Mouse (Mus musculus) thymus, adult 18-20 months (tissue): ENCODE results near the gene Ctns.

Source experiments
- DNase-seq, 2 experiments: peaks; one replicate each; pipeline ENCODE4 v3.0.0; 2022; ENCODE audit warnings: mixed read lengths in 2 of 2

Gene Ctns

DNA sequence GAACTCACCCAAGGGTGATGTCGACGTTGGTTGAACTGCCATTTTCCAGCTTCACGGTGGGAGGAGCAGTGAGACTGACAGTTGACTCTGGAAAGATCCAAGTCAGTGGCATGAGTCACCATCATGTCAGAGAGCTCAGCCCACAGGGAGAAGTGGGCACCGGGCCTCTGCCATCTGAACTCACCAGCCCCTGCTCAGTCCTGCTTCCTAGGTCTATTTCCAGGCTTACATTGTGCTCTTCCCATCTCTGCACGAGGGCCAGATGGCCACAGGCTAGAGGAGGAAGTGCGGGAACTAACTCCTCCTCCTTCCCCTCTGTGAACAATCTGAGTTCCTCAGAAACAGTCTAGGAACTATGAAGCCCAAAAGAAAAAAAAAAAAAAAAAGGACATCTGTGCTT is 5.8 kb downstream of the Ctns start:
- no peak for DNase-seq

DNA sequence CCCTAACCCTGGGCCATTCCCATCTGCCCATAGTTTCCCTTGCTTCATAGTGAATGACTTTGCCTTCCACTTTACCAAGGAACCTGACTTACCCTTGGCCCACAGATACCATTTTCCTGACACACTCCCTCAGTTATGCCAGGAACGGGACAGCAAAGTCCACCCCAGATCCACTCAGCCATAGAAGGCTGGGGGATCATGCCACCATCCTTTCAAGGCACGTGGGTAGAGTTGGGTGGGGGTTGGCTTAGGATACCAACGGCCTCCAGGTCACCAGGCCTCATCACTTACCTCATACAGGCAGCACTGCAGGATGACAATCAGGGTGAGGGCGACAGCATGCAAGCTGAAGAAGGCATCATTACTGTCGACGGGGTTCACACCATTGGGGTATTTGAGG is 11.6 kb downstream of the Ctns start:
- DNase-seq = no peak

DNA sequence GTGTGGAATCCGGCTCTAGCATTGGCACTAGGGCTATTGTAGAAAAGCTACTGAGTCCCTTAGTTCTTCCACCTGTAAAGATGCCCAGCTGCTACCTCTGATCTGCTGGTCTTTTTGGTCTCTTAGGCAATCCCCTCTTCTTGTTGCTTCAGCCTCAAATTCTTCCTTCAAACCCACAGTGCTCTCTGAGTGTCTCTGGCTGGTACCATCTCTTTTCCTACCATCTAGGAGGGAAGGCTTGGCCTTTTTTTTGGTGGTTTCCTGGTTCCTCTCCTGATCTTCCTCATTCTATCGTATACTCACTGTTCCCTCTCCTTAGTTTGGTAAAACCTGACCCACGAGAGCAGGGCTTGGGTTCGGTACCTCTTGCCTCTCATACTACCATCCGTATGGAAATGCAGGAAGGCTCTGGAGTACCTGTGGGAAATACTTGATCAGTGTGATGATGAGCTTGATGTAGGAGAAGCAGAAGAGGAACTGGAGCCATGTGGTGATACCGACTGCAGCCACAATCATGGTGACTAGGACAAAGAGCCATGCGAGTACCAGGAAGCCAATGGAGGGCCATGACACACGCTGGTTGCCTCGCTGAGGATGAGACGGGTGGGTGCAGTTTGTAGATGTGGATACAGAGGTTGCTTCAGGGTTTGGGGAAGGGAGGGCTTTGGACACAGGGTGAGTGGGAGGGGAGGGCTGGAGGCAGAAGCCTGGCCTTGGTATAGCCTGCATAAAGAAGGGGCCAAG is 12.8 kb downstream of the Ctns start:
- DNase-seq = no peak

DNA sequence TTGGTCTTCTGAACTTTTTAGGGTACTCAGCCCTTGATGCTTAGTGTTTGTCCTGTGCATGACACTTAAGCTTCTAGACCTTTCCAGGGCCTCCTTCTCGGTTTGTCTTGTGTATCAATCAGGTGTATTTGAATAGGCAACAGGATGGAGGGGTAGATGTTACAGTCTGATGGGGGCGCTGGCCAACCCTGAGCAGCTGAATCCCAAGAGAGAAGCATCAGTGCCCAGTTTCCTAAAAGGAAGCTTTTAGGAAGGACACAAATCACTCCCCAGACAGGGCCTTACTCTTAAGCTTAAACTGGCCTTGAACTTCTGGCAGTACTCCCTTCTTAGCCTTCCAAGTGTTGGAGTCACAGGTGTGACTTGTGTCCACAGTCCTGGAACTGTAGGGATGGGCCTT is 20.9 kb downstream of the Ctns start:
- DNase-seq = no peak

DNA sequence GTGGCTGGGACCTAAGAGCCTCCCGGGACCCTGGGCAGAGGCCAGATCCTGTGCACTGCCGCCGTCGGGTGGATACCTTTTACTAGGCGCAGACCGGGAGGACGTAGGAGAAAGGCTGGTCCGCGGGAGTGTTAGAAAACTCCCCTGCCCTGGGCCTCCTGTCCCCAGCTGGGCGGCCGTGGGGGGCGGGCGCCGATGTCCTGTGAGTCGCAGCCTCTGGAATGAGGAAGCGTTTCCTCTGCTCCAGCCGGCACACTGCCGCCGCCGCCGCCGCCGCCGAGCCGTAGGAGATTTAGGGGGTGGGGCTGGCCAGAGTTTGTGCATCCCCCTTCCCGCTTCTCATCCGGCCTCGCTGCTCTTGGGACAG is 21.4 kb downstream of the Ctns start:
- DNase-seq = peak; percentile 49 to 51

DNA sequence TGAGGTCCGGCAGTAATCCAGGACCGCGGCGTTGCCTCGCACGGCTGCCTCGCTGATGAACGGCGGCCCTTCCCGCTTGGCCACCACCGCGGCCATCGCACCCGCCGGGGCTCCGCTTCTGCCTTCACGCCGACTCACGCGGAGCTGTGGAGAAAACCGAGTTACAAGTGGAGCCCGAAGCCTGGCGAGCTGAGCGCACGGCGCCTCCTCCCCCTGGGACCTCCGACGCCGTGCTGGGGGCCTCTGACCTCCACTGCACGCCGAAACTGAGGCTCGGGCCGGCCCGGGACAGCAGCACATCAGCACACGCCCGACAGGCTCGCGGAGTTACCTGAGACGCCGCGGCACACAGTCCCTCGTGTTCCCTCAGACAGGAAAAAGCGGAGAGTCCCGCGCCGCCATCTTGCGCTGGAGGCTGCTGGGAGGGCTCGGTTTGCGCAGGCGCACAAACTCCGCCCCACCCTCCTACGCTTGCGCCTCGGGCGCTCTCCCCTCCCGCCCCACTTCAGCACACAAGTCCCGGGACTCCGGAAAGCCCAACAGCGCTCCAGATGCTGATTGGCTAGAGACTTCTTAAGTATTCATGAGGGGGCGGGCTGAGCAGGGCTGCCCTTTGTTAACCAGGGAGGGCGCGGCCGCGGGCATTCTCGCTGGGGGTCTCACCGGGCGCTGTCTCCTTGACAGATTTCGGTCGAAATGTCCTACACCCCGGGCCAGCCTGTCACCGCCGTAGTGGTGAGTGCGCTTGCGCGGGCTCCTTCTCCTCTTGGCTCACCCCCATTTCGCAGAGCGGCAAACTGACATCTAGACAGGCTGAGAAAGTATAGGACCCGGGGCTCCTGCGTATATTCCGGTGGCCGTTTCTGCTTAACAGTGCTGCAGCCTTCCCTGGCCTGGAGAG is 22.0 kb downstream of the Ctns start, which contains the start of the genes Emc6 and Tax1bp3:
Gene Emc6 (minus strand): TSS at position 430 of the 901 bp plus-strand sequence.
Gene Tax1bp3 (plus strand): TSS at position 476 of the 901 bp plus-strand sequence.
- DNase-seq = peak; percentile 95 to 96

DNA sequence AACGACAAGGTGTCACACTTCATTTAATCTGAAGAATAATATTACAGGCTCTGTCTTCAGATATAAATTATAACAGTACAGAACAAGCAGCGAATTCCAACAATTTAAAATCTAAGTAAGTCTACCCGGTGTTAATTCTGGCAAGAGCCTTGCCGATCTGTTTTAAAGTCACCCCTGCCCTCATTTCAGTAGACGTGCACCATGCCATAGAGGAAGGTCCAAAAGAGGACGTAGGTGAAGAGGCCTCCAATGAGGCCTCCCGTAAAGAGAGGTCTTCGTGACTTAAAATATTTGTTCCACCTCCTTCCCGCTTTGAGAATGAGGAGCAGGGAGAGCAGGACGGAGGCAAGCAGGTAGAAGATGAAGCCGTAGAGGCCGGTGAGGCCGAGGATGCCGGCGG is 22.7 kb downstream of the Ctns start:
- DNase-seq = no peak

DNA sequence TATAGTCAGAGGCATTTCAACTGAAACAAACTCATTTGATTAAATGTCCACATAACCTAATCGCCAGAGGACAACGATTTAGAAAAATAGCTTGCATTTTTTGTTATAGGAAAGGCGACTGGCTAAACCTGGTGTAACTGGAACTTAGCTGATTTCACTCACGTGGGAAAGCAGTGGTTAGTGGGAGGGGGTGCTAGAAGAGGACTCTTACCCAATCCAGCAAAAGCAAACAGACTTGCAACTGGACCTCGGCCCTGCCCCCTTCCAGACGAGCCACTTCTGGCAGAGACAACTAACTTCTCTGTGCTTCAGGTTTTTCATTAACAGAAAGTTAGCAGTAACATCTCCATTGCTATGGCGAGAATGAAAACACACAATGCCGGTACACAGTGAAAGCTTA is 23.2 kb downstream of the Ctns start:
- DNase-seq = no peak

DNA sequence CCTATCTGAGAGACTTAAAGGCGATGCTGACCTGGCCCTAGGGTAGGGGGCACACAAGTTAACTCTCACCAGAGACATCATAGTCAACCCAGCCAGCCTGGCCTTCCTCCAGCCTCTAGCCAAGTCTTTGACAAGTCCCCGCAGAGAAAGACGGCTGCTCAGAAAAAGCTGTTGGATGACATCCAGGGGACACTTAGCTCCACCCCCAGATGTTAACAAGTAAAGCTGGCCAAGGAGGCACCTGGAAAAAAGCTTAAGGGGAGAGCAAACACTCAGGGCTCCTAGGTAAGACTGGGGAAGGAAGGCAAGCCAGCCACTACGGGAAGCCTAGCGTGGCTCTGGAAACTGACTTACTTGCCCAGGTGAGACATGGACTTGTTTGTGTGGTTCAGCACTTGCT is 26.7 kb downstream of the Ctns start:
- no peak for DNase-seq

DNA sequence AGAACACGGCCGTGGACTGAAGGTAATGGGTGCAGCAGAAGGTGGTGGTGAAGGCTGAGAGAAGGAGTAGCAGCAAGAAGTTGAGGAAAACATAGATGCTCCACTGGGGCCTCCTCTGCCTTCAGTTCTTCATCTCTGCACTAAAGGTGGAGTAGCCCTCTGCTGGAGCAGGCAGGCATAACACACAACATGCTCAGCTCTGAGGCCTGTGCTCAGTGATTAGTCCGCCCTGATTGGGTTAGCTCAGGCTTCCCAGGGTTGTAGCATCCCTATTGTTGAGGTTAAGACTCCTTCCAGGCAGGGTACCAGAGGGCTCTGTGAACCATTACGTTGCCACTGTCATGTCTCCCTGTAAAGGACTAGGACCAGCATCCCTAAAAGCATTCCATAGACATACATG is 29.6 kb downstream of the Ctns start:
- peak in 1 of 2 experiments; percentile 24 for DNase-seq

DNA sequence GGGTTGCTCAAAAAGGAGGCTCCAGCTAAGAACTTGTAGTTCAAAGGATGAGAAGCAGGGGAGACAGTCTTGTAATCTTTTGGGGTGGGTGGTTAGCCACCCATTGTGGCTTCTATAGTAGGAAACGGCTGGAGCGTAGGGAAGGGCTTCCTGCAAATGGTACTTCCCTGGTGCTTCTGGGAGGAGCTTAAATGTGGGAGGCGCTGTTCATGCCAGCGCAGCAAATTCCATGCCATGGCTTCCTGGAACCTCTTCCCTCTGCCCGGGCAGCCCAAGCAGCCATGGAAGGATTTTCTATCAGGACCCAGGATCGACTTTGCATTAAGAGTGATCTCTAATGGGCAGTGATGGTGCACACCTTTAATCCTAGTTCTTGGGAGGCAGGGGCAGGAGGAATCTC is 30.3 kb downstream of the Ctns start:
- DNase-seq = no peak

DNA sequence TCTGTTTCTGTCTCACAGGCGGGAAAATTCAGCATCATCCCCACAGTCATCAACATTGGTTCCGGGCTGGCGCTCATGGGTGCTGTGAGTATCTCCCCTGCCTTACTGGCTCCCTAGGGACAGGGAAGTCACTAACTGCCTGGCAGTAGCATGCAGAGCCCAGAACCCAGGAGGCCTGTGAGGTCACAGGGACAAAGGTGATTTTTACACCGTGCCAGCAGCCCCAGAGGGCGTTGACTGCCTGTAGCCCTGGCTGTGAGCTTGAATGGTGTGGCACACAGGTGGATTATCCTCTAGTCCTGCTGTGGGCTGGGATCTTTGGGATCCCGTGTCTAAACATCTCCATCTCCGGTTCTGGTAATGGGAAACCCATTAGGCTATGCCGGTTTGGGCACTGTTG is 30.8 kb downstream of the Ctns start:
- no peak for DNase-seq

DNA sequence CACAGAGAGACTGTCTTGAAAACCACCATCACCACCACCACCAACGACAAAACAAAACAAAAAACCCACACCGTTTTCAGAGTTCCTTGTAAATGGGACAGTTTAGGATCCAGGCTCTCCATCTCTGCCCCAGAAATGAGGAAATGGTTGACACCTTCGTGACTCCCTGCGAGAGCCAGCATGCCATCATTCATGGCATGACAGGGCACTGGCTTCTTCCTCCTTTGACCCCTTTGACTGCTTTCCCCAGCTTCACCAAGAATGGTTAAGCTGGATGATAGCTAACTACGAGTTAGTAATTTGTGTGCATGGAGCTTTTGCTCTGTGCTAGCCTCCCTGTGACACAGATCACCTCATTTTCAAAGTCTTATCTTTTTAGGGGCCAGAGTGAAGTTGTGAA is 36.6 kb downstream of the Ctns start:
- DNase-seq = no peak

DNA sequence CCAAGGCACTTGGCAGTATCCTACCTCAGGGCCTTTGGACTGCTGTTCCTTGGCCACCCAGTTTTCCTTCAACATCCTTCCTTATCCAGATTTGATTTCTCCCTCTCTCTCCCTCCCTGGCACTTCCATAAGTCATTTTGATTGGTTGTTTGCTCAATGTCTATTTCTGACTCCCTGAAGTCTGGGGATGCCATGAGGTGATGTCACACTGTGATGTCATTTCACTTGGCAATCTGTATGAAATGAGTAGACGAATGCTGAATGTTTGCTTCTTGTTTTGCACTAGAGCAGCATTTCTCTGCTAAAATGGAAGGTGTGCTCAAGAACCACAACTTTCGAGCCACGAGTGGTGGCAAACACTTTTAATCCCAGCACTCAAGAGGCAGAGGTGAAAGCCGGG is 37.2 kb downstream of the Ctns start:
- DNase-seq = no peak

DNA sequence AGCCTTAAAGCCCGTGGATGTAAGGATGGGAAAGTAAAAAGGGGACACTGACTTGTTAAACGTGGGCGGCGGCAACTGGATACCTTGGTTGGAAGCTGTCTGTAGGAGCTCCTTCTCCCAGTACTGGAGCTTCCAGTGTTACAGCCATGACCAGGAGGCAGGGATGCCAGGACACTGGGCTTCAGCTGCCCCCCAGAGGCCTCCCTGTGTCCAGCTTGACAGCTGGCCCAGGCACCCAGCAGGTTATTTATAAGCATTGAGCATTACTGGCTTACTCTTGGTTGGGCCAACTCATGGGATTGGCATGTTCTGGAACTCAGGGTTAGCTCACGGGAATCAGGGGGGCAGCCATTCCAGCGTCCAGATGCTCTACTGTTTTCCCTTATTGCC is 38.0 kb downstream of the Ctns start:
- DNase-seq = no peak

DNA sequence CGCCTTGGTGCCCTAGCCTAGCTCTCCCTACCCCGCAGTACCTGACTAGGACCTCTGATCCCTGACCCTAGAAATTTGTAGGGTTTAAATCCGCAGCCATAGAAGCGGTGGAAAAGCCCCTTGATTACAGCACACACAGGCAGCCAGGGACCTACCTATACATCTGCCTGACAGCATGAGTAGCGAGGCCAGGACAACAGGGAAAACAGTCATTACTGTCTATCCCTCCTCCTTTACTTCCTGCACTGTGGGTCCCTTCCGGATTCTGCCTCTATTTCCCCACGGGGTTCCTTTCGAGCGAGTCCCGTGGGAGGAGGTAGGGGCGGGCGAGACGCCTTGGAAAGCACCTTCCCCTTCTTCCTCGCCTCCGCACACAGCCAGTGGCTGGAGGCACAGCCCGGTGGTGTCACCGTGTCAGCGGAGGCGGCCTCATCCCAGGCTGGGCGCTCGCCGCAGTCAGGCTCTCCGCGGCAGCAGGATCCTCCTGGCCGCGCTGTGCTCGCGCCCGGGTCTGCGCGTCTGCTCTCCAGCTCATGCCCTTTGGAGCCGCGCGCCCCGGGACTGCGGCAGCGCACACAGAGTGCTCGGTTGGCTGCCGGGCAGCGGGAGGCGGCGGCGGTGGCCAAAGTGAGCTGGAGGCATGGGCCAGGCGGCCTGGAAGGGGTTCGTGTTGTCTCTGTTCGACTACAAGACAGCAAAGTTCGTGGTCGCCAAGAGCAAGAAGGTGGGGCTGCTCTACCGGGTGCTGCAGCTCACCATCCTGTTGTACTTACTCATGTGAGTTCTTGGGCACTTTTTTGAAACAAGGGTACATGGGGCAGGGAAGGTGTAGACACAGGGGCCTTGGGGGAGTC is 38.7 kb downstream of the Ctns start, which contains the start of gene P2rx5:
Gene P2rx5 (plus strand): TSS at position 465 of the 854 bp plus-strand sequence.
- no peak for DNase-seq

DNA sequence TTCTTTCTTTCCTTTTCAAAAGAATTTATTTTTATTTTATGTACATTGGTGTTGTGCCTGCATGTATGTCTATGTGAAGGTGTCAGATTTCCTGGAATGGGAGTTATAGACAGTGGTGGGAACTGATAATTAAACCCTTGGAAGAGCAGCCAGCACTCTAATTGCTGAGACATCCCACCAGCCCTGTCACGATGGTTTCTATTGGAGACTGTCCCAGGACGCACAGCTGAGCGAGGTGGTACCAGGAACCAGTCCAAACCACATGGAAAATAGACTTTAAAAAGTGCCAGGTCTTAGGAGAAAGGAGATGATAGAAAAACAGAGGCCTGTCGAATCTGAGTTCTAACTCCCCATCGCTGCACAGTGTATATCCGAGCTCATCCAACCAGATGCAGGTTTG is 43.8 kb downstream of the Ctns start:
- DNase-seq = no peak

DNA sequence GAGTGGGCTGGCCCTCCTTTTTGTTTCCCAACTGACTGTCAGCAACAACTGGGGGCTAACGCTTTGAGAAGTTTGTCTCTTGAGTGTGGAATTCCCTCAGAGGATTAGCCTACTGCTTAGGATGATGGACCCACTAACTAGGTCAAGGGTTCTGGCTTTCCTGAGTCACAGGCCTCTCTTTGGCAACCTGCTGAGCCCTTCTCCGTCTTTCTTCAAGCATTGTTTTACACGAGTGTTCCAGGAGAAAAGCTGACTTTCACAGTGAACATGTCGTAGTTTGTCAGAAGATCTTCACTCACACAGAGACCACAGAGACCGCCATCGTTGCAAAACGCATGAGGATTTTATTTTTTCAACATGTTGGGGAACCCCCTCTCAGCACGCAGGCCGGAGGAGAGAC is 50.6 kb downstream of the Ctns start:
- DNase-seq = no peak

DNA sequence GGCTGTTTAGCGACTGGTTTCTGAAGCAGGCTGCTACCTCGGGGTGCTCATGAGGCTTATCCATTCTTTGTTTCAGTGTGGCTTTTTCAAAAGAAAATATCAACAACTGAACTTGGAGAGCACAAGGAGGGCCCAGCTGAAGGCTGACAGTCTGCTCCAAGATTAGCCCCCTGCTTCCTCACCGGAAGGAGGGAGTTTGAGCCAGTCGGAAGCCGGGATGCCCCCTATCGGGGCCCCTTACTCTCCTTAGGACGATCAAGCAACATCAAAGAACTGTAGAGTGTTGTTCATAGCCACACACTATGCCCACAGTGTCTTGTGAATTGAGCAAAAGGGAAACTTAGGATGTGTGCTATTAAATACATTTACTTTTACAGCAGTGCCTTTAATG is 51.9 kb downstream of the Ctns start:
- no peak for DNase-seq

DNA sequence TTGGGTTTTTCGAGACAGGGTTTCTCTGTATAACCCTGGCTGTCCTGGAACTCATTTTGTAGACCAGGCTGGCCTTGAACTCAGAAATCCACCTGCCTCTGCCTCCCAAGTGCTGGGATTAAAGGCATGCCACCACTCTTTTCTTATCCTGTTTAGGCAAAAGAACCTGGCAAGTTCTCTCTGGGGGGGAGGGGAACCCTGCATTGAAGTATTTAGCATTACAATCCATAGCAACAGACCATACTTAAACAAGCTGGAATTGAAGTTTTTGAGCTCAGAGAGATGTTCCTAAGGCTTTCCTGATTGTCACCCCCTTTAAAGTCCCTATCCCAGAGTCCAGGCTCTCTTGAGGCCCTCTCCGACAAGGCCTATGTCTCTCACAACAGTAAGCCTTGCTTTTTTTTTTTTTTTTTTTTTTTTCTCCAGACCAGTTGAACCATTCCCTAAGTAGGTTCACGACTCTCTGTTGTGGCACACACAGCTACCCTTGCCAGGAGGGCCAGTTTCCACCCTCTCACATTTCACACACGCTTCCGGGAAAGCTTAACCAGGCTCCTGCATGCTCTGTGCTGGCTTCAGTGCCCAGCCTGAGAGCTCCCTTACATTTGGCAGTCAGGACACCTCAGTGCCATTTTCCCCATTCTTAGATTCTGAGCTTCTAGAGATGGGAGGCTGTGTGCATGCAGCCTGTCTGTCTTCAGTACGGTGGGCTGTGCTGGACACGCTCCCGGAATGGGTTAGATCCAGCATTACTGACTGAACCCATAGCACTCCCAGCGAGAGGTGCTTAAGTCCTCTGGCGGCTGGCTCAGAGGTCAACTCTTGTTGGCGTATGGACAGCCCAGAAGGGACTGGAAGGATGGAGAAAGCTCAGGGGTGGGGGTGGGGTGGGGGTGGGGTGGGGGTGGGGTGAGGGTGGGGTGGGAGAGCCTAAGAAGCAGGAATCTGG is 52.5 kb downstream of the Ctns start:
- DNase-seq = no peak

DNA sequence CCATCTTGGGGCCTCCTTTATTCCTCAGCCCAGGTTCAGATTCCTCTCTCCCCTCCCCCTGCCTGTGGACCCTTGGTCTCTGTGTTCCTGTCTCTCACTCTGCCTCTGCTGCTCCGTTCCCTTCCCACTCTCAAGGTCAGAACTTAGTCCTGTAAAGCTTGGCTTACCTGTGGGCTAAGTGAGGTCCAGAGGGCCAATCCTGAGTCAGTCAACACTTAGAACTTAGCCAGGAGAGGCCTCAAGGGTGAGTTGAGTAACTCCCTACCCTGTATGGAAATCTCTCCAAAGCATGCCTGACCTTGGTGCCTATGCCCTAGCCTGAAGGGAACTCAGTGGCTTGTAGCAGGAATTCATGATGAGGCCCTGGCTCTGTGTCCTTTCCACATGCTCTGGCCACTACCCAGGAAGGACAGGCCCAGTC is 54.6 kb downstream of the Ctns start:
- no peak for DNase-seq
